Mouse (Mus musculus) neural tube, embryonic 11.5 days (tissue): ENCODE results near the gene Ift122. TPM values are rescaled to one million over a fixed set of nuclear protein-coding genes. Genes with fewer than 3 reads are reported as not detected.
"Not testable (repeated sequence)": the region's sequence is repeated elsewhere in the genome, so short reads cannot be mapped to it uniquely, and the experiment has no call there.

ENCODE experiments used
- ATAC-seq: fragments of 200-750 bp; cut with Nextera tagmentation; 2 replicates; pipeline ENCODE4 v1.8.0; 2017; ENCODE audit warnings: moderate number of reproducible peaks, mild to moderate bottlenecking, moderate TSS enrichment, moderate library complexity; ENCODE audit not compliant: insufficient read depth, low FRiP score, low TSS enrichment
- DNase-seq: peaks from one replicate; pipeline ENCODE4 v3.0.0-alpha.2; 2015; ENCODE audit warnings: low spot score
- H3K27ac ChIP-seq: fragments of 300-500 bp; sonication (generic); 2 replicates; pipeline ENCODE4 v1.5.1; 2014; ENCODE audit warnings: low read depth, mild to moderate bottlenecking, low read length
- H3K27me3 ChIP-seq: fragments of 300-500 bp; sonication (generic); 2 replicates; pipeline ENCODE4 v1.6.1; 2014; ENCODE audit warnings: mild to moderate bottlenecking, low read length, mixed read lengths; ENCODE audit not compliant: control insufficient read depth, insufficient read depth
- H3K36me3 ChIP-seq: fragments of 300-500 bp; sonication (generic); 2 replicates; pipeline ENCODE4 v1.6.1; 2014; ENCODE audit warnings: mild to moderate bottlenecking, low read length, moderate library complexity, mixed read lengths; ENCODE audit not compliant: control insufficient read depth, insufficient read depth
- H3K4me1 ChIP-seq: fragments of 300-500 bp; sonication (generic); 2 replicates; pipeline ENCODE4 v1.6.1; 2014; ENCODE audit warnings: low read length, mixed read lengths; ENCODE audit not compliant: control insufficient read depth, insufficient read depth
- H3K4me2 ChIP-seq: fragments of 300-500 bp; sonication (generic); 2 replicates; pipeline ENCODE4 v1.6.1; 2014; ENCODE audit warnings: low read depth, mild to moderate bottlenecking, moderate library complexity
- H3K4me3 ChIP-seq: fragments of 300-500 bp; sonication (generic); 2 replicates; pipeline ENCODE4 v1.5.1; 2014; ENCODE audit warnings: low read depth, low read length
- H3K9ac ChIP-seq: fragments of 300-500 bp; sonication (generic); 2 replicates; pipeline ENCODE4 v1.6.1; 2014; ENCODE audit warnings: mild to moderate bottlenecking, low read length
- H3K9me3 ChIP-seq: fragments of 300-500 bp; sonication (generic); 2 replicates; pipeline ENCODE4 v1.6.1; 2016; ENCODE audit warnings: low read length; ENCODE audit not compliant: control insufficient read depth
- WGBS: fragments of 180-500 bp; shearing (Covaris S2); extraction: QIAGEN DNeasy Blood & Tissue Kit; methylation state at CpG from one replicate; pipeline ENCODE4 v1.1.7; 2014; 5-methylcytosine and 5-hydroxymethylcytosine counted together
- polyA plus RNA-seq: library from polyadenylated mRNA; unstranded; fragments of >200 nt; fragmentation: Nextera tagmentation; extraction: Ambion mirVana; gene quantifications from 2 replicates; pipeline ENCODE4 v1.2.1, GENCODE M21; 2014

The Ift122 gene
- polyA plus RNA-seq, 1 experiment from 2014 or later = 31.6 TPM

- no peaks in the 10 kb centered on the region for H3K36me3 ChIP-seq
- WGBS = 87% methylated on average over 3 of the region's 3 CpGs
- H3K4me2 ChIP-seq = no peak overlapping the region
These were observed 2.6 kb downstream of the Ift122 start for GRCm38 (mm10) chr6:115855733-115856360.

GRCm38 (mm10) chr6:115856361-115856745 lies 3.1 kb downstream of the Ift122 start:
- Histone ChIP-seq H3K9me3 (no peaks in the 10 kb centered on the region), H3K36me3 (no peaks in the 10 kb centered on the region), H3K27ac (no peak overlapping the region), H3K4me1 (peaks cover 3% of the 10 kb centered on the region; the same call in 1 of the 2 replicates), H3K9ac (no peak overlapping the region), H3K27me3 (no peaks in the 10 kb centered on the region), H3K4me2 (no peak overlapping the region), H3K4me3 (no peak overlapping the region)
- DNase-seq = no peak
- ATAC-seq = no peak
- WGBS = 88% methylated on average over 4 of the region's 4 CpGs

More at GRCm38 (mm10) chr6:115855733-115856360, 2.6 kb downstream of the Ift122 start:
- H3K4me3 ChIP-seq = no peak overlapping the region
- H3K9me3 ChIP-seq = no peaks in the 10 kb centered on the region
- peaks cover 3% of the 10 kb centered on the region; the same call in 1 of the 2 replicates for H3K4me1 ChIP-seq
- no peaks in the 10 kb centered on the region for H3K27me3 ChIP-seq
- no peak overlapping the region for H3K27ac ChIP-seq
- ATAC-seq (no peak), DNase-seq (no peak)
- no peak overlapping the region for H3K9ac ChIP-seq

GRCm38 (mm10) chr6:115859258-115859657 lies 6.0 kb downstream of the Ift122 start:
- ATAC-seq = no peak
- Histone ChIP-seq H3K36me3 (no peaks in the 10 kb centered on the region), H3K4me2 (no peak overlapping the region), H3K27ac (no peak overlapping the region), H3K9ac (no peak overlapping the region), H3K27me3 (no peaks in the 10 kb centered on the region), H3K4me3 (no peak overlapping the region), H3K9me3 (no peaks in the 10 kb centered on the region), H3K4me1 (no peaks in the 10 kb centered on the region)
- no peak for DNase-seq
- 70% methylated on average over 4 of the region's 4 CpGs for WGBS

- ATAC-seq (no peak), DNase-seq (no peak)
- no peaks in the 10 kb centered on the region for H3K36me3 ChIP-seq
- H3K27ac ChIP-seq = no peak overlapping the region
- WGBS = 91% methylated on average over 7 of the region's 7 CpGs
- no peaks in the 10 kb centered on the region for H3K4me1 ChIP-seq
- no peaks in the 10 kb centered on the region for H3K27me3 ChIP-seq
- H3K9me3 ChIP-seq = no peaks in the 10 kb centered on the region
- no peak overlapping the region for H3K4me2 ChIP-seq
- H3K9ac ChIP-seq = no peak overlapping the region
- H3K4me3 ChIP-seq = no peak overlapping the region
These were observed 6.8 kb downstream of the Ift122 start for GRCm38 (mm10) chr6:115860027-115860556.

GRCm38 (mm10) chr6:115863340-115863841 lies 10.1 kb downstream of the Ift122 start:
- ATAC-seq = no peak
- Histone ChIP-seq H3K27ac (no peak overlapping the region), H3K4me3 (no peak overlapping the region), H3K27me3 (no peaks in the 10 kb centered on the region), H3K4me2 (no peak overlapping the region), H3K9me3 (no peaks in the 10 kb centered on the region), H3K9ac (no peak overlapping the region), H3K36me3 (no peaks in the 10 kb centered on the region), H3K4me1 (no peaks in the 10 kb centered on the region)
- DNase-seq = no peak
- 80% methylated on average over 7 of the region's 7 CpGs for WGBS

GRCm38 (mm10) chr6:115865246-115865645 lies 12.0 kb downstream of the Ift122 start:
- Histone ChIP-seq H3K27me3 (no peaks in the 10 kb centered on the region), H3K36me3 (no peaks in the 10 kb centered on the region), H3K4me2 (no peak overlapping the region), H3K9me3 (no peaks in the 10 kb centered on the region), H3K4me3 (no peak overlapping the region), H3K9ac (no peak overlapping the region), H3K27ac (no peak overlapping the region), H3K4me1 (no peaks in the 10 kb centered on the region)
- ATAC-seq (no peak), DNase-seq (no peak)
- 95% methylated on average over 4 of the region's 4 CpGs for WGBS

GRCm38 (mm10) chr6:115867157-115867556 lies 13.9 kb downstream of the Ift122 start:
- not testable (repeated sequence) for ATAC-seq, H3K4me3 ChIP-seq, DNase-seq, H3K9ac ChIP-seq, H3K4me2 ChIP-seq, H3K4me1 ChIP-seq, H3K27me3 ChIP-seq, H3K9me3 ChIP-seq, H3K27ac ChIP-seq, H3K36me3 ChIP-seq
- no CpG with 5 or more reads among the region's 3 CpGs for WGBS

GRCm38 (mm10) chr6:115871318-115871717 lies 18.0 kb downstream of the Ift122 start:
- DNase-seq, H3K9me3 ChIP-seq, H3K27me3 ChIP-seq, H3K27ac ChIP-seq, H3K9ac ChIP-seq, H3K36me3 ChIP-seq, H3K4me3 ChIP-seq, H3K4me1 ChIP-seq, ATAC-seq, H3K4me2 ChIP-seq: not testable (repeated sequence)
- whole genome bisulfite sequencing = no CpG with 5 or more reads among the region's 3 CpGs

- no peak overlapping the region for H3K9ac ChIP-seq
- H3K27ac ChIP-seq = no peak overlapping the region
- 88% methylated on average over 2 of the region's 2 CpGs for WGBS
- no peaks in the 10 kb centered on the region for H3K4me1 ChIP-seq
- H3K27me3 ChIP-seq = no peaks in the 10 kb centered on the region
- H3K9me3 ChIP-seq = no peaks in the 10 kb centered on the region
- no peak overlapping the region for H3K4me2 ChIP-seq
- 0 out of 2 replicates have a peak, but pooled peaks cover 2% of the 10 kb centered on the region for H3K36me3 ChIP-seq
- DNase-seq (no peak), ATAC-seq (no peak)
- H3K4me3 ChIP-seq = no peak overlapping the region
These were observed 24.0 kb downstream of the Ift122 start for GRCm38 (mm10) chr6:115877239-115877638.
